Mouse (Mus musculus): ENCODE measurements around the gene Ctsl.

GRCm38 (mm10) chr13:64312916-64313289, 57.8 kb downstream of the Ctsl start:
- TF ChIP-seq CTCF (conservative IDR thresholded peaks at IDR 0.05; ENCODE audit: low read length) (no peak), NANOG (IDR thresholded peaks at IDR 0.05; ENCODE audit: borderline replicate concordance, low read length) (no peak), POU5F1 (IDR thresholded peaks at IDR 0.05; ENCODE audit: borderline replicate concordance, low read length) (no peak)

Measured in E14TG2a.4 (cell line).